Mouse (Mus musculus) stomach, embryonic 16.5 days (tissue): ENCODE measurements around the gene S100z. TPM values are rescaled to one million over a fixed set of nuclear protein-coding genes. Genes with fewer than 3 reads are reported as not detected.
A peak's percentile ranks its signal among the peaks of the same experiment; 100 is the strongest.

Experiments
- ATAC-seq: fragments of 200-750 bp; cut with Nextera tagmentation; 2 replicates; pipeline ENCODE4 v1.8.0; 2017; ENCODE audit warnings: moderate number of reproducible peaks, moderate TSS enrichment; ENCODE audit not compliant: insufficient read depth, low FRiP score
- H3K27ac ChIP-seq: fragments of 300-500 bp; sonication (generic); 2 replicates; pipeline ENCODE4 v1.5.1; 2014; ENCODE audit warnings: low read length
- H3K27me3 ChIP-seq: fragments of 300-500 bp; sonication (generic); 2 replicates; pipeline ENCODE4 v1.6.1; 2014; ENCODE audit warnings: low read length, control low read depth, mixed read lengths; ENCODE audit not compliant: control insufficient read depth, insufficient read depth
- H3K36me3 ChIP-seq: fragments of 300-500 bp; sonication (generic); 2 replicates; pipeline ENCODE4 v1.6.1; 2014; ENCODE audit warnings: low read length; ENCODE audit not compliant: control insufficient read depth, insufficient read depth
- H3K4me1 ChIP-seq: fragments of 300-500 bp; sonication (generic); 2 replicates; pipeline ENCODE4 v1.6.1; 2014; ENCODE audit warnings: low read length, control low read depth, mixed read lengths; ENCODE audit not compliant: control insufficient read depth, insufficient read depth
- H3K4me2 ChIP-seq: fragments of 300-500 bp; sonication (generic); 2 replicates; pipeline ENCODE4 v1.6.1; 2014; ENCODE audit warnings: low read depth, low read length, mixed read lengths
- H3K4me3 ChIP-seq: fragments of 300-500 bp; sonication (generic); replicated peaks from 2 replicates; pipeline ENCODE4 v1.5.1; 2014; ENCODE audit warnings: mild to moderate bottlenecking, low read length
- H3K9ac ChIP-seq: fragments of 300-500 bp; sonication (generic); 2 replicates; pipeline ENCODE4 v1.6.1; 2014; ENCODE audit warnings: low read length
- H3K9me3 ChIP-seq: fragments of 300-500 bp; sonication (generic); replicated peaks from 2 replicates; pipeline ENCODE4 v1.6.1; 2016; ENCODE audit warnings: low read length, control low read depth; ENCODE audit not compliant: control insufficient read depth
- WGBS: fragments of 180-500 bp; shearing (Covaris S2); extraction: QIAGEN DNeasy Blood & Tissue Kit; methylation state at CpG from one replicate; pipeline ENCODE4 v1.1.7; 2014; 5-methylcytosine and 5-hydroxymethylcytosine counted together
- polyA plus RNA-seq: library from polyadenylated mRNA; unstranded; fragments of >200 nt; fragmentation: Nextera tagmentation; extraction: Ambion mirVana; gene quantifications from 2 replicates; pipeline ENCODE4 v1.2.1, GENCODE M21; 2015

The S100z gene
- 0.40 TPM in 1 of 2 replicates, not detected in the other for polyA plus RNA-seq

GRCm38 (mm10) chr13:95478671-95479413 is at the start of gene S100z:
Gene S100z (minus strand): TSS chr13:95478721.
- no peak within 1 kb of the TSS for H3K4me2 ChIP-seq

DNA sequence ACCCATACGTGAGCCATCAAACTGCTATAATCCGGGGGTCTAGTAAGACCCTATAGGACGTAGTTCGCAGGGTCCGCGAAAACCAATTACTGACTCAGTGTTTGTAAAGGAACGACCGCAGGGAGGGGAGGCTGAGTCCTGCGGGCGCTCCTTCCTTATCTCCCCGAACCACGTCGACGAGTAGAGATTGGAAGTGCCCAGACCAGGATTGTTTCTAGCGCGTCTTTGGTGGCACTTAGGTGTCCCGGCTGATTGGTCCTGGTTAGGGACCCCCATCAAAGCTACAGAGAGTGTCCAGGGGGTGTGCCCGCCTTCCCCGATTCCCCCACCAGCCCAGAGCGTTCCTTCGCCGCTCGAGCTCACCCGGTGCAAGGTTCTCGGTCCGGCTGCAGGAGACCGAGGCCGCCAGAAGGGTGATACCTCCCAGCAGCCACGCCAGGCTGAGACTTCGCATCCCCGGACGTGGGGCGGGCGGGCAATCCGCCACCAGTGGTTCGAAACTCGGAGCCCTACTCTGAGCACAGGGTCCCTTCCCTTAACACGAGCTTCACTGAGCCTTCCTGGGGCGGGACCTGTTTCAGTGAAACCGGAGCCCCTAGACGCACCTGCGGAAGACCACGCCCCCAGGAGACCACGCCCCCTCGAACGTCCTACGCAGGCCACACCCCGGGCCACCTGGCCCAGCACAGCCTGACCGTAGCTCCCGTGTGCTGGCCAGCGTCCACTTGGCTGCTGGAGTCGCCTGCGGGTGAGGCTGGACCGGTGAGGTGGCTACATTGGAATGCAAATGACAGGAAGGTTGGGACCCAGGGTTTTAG is 46.4 kb upstream of the S100z start, which contains the start of gene F2rl1:
Gene F2rl1 (minus strand): TSS at position 554 of the 818 bp plus-strand sequence.
- ATAC-seq: peak; percentile 89
- H3K9ac ChIP-seq: peak within 1 kb of the TSS; percentile 77
- WGBS: under 1% methylated on average over 54 of the region's 54 CpGs
- peak within 1 kb of the TSS; percentile 96 for H3K4me2 ChIP-seq
- H3K36me3 ChIP-seq: no peaks in the 10 kb centered on the region
- 0 out of 2 replicates have a peak, but pooled peaks cover 6% of the 10 kb centered on the region for H3K4me1 ChIP-seq
- H3K27me3 ChIP-seq: no peaks in the 10 kb centered on the region
- H3K9me3 ChIP-seq: no peaks in the 10 kb centered on the region
- H3K4me3 ChIP-seq: peak within 1 kb of the TSS; percentile 66
- H3K27ac ChIP-seq: peak within 1 kb of the TSS; percentile 84

More at GRCm38 (mm10) chr13:95478671-95479413, at the start of gene S100z:
- H3K4me3 ChIP-seq: no peak within 1 kb of the TSS
- 81% methylated on average over 21 of the region's 21 CpGs for WGBS
- ATAC-seq: no peak
- H3K9me3 ChIP-seq: no peaks in the 10 kb centered on the region
- no peak within 1 kb of the TSS for H3K27ac ChIP-seq
- H3K36me3 ChIP-seq: no peaks in the 10 kb centered on the region
- no peaks in the 10 kb centered on the region for H3K4me1 ChIP-seq
- no peaks in the 10 kb centered on the region for H3K27me3 ChIP-seq
- no peak within 1 kb of the TSS for H3K9ac ChIP-seq

GRCm38 (mm10) chr13:95524424-95524673 is 45.8 kb upstream of the S100z start:
- Histone ChIP-seq H3K4me3 (peak overlapping the region; percentile 66), H3K27me3 (no peaks in the 10 kb centered on the region), H3K9me3 (no peaks in the 10 kb centered on the region), H3K36me3 (no peaks in the 10 kb centered on the region), H3K9ac (peak overlapping the region; percentile 77), H3K27ac (peak overlapping the region; percentile 84), H3K4me2 (peak overlapping the region; percentile 96), H3K4me1 (0 out of 2 replicates have a peak, but pooled peaks cover 6% of the 10 kb centered on the region)
- peak; percentile 30; the same call in 1 of the 2 replicates for ATAC-seq
- WGBS: under 1% methylated on average over 13 of the region's 13 CpGs

DNA sequence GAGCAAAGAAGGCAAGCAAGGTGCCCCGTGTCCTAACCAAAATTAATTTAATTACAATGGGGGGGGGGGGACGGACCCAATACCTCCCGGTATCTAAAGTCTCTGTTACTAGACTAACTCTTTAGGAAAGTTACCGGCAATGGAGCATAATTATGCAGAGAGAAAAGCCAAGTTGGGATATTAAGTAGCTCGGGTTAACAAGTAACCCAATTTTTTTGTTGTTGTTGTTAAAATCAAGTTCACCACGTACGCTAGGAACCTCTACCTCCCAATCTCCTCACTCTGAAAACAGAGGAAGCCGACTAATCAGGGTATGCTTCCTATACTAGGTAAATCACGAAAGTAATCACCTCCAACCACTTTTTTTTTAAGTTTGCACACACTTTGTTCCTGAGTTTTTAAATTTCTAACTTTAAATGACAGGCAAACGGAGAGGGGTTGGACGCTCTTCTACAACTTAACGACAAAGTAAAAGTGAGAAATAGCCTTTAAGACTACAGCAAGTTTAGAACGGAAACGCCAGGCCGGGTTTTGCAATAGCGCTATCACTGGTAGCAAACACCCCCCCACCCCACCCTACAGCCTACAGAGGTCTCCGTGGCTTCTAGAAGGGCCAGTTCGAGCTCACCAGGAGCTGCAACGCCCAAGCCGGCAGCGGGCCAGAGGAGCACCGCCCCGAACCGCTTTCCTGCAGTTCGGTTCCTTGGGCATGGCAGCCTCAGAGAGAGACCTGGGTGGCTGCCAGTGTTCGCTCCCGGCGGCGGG is 45.3 kb upstream of the S100z start:
- H3K36me3 ChIP-seq: no peaks in the 10 kb centered on the region
- H3K27ac ChIP-seq: peak overlapping the region; percentile 84
- WGBS: 7% methylated on average over 29 of the region's 29 CpGs
- peak overlapping the region; percentile 66 for H3K4me3 ChIP-seq
- H3K4me1 ChIP-seq: 0 out of 2 replicates have a peak, but pooled peaks cover 6% of the 10 kb centered on the region
- H3K9me3 ChIP-seq: no peaks in the 10 kb centered on the region
- H3K9ac ChIP-seq: peak overlapping the region; percentile 77
- no peaks in the 10 kb centered on the region for H3K27me3 ChIP-seq
- ATAC-seq: peak; percentile 51; the same call in 1 of the 2 replicates
- H3K4me2 ChIP-seq: peak overlapping the region; percentile 96

GRCm38 (mm10) chr13:95522176-95522575 is 43.7 kb upstream of the S100z start:
- no peaks in the 10 kb centered on the region for H3K27me3 ChIP-seq
- no peaks in the 10 kb centered on the region for H3K9me3 ChIP-seq
- H3K4me3 ChIP-seq: no peak overlapping the region
- 0 out of 2 replicates have a peak overlapping the region, but pooled peaks have one; percentile 7 for H3K4me2 ChIP-seq
- 0 out of 2 replicates have a peak, but pooled peaks cover 6% of the 10 kb centered on the region for H3K4me1 ChIP-seq
- H3K36me3 ChIP-seq: no peaks in the 10 kb centered on the region
- WGBS: 66% methylated on average over 10 of the region's 10 CpGs
- peak overlapping the region; percentile 57; the same call in 1 of the 2 replicates for H3K27ac ChIP-seq
- ATAC-seq: no peak
- no peak overlapping the region for H3K9ac ChIP-seq

- Histone ChIP-seq H3K4me3 (no peak overlapping the region), H3K27ac (no peak overlapping the region), H3K9ac (no peak overlapping the region), H3K27me3 (no peaks in the 10 kb centered on the region), H3K4me1 (0 out of 2 replicates have a peak, but pooled peaks cover 6% of the 10 kb centered on the region), H3K4me2 (no peak overlapping the region), H3K36me3 (no peaks in the 10 kb centered on the region), H3K9me3 (no peaks in the 10 kb centered on the region)
- 71% methylated on average over 6 of the region's 6 CpGs for WGBS
- no peak for ATAC-seq
Observed at GRCm38 (mm10) chr13:95521029-95521428, 42.5 kb upstream of the S100z start.

DNA sequence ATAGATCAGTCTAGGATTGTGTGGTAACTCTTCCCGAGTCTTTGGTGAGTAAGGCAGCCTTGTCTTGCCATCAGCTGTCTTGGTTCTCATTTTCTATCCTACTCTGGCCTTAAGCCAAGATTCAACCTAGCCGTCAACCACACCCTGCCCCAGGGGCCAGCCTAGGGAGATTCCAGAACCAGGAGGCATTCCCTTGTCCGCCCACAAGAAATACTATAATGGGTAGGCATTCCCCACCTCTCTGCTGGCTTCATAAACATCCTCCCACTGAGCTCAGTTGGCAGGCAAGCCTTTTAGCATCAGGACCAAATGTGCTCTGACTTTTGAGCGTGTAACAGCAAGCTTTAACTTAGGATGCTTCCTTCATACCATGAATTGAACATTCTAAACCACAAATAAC is 36.2 kb upstream of the S100z start:
- 66% methylated on average over 4 of the region's 4 CpGs for WGBS
- ATAC-seq: no peak
- H3K27ac ChIP-seq: no peak overlapping the region
- no peaks in the 10 kb centered on the region for H3K9me3 ChIP-seq
- H3K4me1 ChIP-seq: no peaks in the 10 kb centered on the region; the same call in 1 of the 2 replicates
- no peak overlapping the region for H3K4me3 ChIP-seq
- H3K27me3 ChIP-seq: no peaks in the 10 kb centered on the region
- no peak overlapping the region for H3K4me2 ChIP-seq
- H3K9ac ChIP-seq: no peak overlapping the region
- H3K36me3 ChIP-seq: peaks cover 5% of the 10 kb centered on the region; the same call in 1 of the 2 replicates

DNA sequence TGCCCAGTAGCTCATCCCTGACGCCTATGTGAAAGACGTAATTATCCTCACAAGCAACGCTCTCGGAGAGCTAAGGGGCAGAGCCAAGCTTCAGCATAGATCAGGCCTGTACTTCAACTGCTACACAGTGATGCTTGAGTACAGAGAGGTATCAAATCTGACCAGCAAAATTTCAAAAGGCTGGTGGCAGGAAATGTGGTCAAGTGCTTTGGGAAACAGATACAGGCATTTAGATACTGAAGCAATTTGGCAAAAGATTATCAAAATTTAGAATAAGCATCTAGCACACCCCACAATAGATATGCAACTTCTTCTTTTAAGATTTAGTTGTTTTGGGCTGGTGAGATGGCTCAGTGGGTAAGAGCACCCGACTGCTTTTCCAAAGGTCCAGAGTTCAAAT is 31.5 kb upstream of the S100z start:
- ATAC-seq: no peak
- Histone ChIP-seq H3K4me1 (no peaks in the 10 kb centered on the region; the same call in 1 of the 2 replicates), H3K4me3 (no peak overlapping the region), H3K27me3 (no peaks in the 10 kb centered on the region), H3K27ac (no peak overlapping the region), H3K4me2 (no peak overlapping the region), H3K9ac (no peak overlapping the region), H3K9me3 (no peaks in the 10 kb centered on the region), H3K36me3 (peaks cover 5% of the 10 kb centered on the region; the same call in 1 of the 2 replicates)
- WGBS: 88% methylated on average over 5 of the region's 5 CpGs
